Mouse (Mus musculus): ENCODE results near the gene D630003M21Rik.

D630003M21Rik gene

DNA sequence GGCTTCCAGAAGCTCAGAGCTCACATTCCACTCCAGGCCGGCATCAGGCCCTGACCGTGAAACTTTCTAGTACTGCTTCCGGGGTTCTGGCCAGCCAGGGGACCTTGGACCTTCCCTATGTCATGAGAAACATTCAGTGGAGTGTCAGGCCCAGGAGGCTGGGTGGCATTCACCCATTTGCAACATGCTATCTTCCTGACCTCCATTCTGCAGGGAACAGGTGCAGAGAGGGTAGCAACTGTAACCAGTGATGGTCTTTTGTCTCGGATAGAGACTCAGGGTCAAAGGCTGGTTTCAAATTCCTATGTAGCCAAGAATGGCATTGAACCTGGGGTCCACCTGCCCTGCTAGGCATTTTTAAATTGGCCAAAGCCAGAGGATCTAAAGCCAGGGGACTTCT lies 25.3 kb downstream of the D630003M21Rik start:
- in situ Hi-C loops (cut with MboI; ENCODE audit: low sequenced_read_pairs): loop anchor here (10.0 to 25.0 kb wide), 2 partner anchors 131 to 591 kb away; no protein-coding TSS in a partner anchor

DNA sequence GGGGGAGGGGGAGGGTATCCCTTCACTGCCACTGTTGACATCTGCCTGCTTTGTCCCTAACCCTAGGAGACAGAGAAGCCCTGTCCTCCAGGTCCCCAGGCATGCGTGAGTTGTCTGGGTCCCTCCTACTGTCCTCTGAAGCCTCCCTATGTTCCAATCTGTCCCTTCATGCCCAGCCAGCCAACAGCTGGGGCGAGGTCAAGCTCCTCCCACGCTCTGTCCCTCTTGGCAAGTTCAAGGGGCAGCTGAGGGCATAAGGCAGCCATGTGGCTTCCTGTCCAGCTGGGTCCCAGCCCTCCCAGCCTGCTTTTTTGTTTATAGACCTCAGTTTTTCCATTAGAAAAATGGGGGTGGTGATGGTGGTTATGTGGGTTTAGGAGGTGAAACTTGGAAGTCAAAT lies 29.7 kb downstream of the D630003M21Rik start:
- in situ Hi-C loops (cut with MboI; ENCODE audit: low sequenced_read_pairs): no loop called here

DNA sequence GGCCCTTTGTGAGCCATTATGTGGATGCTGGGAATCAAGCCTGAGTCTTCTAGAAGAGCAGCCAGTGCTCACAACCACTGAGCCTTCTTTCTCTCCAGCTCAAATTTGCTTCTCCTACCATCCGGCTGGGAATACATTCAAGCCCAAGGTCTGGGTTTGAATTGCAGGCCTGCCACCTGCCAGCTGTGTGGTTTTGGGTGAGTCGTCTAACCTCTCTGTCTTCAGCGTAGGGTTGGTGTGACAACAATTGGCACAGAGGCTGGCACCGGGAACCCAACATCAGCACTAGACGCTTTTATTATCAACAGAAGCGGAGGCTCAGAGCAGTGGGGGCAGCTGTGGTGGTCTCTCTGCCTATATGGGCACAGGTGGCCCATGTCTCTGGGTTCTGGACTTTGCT lies 30.2 kb downstream of the D630003M21Rik start:
- in situ Hi-C loops (cut with MboI; ENCODE audit: low sequenced_read_pairs): no loop called here

DNA sequence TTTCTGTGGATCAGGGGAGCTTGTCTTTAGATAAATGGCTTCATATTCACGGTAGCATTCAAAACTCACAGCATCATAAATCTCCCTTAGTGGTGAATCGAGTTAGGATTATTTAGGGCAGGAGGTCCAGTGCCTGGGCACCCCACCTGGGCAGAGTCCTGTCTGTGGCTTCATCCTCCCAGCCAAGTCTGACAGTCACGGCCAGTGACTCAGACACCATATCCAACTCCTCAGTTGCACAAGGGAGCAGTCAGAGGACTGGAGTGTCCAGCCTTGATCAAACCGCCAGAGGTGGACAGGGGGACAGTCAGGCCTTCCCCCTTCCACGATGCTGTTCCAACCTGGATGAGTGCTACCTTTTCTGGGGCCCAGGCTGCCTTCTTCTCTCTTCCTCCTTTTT lies 31.1 kb downstream of the D630003M21Rik start:
- in situ Hi-C loops (cut with MboI; ENCODE audit: low sequenced_read_pairs): no loop called here

DNA sequence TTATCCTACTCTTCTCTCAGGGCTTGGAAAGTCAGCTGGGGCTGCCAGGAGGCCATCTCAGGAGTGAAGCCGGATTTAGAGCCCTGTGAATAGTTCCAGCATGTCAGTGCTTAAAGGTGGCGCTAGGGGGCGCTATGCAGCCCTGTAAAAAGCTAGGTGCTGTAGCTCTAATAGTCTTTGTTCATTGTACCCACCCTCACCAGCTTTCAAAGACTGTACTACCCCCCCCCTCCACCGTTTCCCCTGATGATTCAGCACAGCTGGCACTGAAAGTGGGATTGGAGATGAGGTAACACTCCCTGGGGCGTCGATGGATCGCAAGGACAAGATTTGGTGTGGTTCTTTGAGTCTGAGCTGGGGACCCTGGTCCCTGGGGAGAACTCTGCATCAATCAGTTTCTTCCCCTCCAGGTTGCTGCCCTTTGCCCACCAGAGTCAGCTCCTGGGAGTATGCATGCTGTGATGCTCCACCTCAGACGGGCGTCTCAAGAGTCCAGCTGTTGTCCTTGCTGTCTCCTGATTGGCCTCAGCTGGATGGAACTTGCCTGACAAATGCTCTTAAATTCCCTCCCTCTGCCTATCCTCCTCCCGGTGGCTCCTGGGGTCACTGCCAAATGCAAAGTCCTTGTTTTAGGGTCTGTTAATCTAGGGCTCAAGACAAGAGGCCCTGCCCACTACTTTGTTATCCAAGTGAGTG lies 33.9 kb downstream of the D630003M21Rik start:
- in situ Hi-C loops (cut with MboI; ENCODE audit: low sequenced_read_pairs): no loop called here

DNA sequence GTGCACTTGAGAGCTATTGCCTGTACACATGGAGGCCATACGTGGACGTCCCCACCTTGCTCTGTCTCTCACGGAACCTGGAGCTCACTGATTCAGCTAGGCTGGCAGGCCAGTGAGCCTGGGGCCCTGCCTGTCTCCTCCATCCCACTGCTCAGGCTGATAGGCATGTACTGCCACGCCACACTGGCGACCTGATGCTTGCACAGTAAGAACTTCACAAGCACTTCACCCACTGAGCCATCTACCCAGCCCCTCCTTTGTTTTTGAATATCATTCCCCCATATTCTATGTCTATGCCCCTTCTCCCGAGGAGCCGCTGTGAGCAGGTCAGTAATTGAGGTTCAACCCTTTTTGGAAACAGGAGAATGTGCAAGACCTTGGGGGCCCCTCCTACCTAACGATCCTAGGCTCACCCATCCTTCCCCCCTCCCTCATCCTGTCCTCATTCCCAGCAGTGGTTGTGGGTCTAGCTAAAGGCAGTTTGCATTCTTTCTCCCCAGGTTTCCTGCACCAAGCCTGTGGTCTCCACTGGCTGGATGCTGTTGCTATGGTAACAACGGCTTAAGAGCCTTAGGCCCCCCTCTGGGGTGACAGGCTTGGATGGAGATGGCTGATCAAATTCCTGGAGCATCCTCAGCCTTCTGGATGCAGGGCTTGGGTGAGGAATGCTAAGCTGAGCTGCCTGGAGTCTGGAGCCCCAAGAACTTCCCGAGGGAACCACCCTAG lies 35.2 kb downstream of the D630003M21Rik start:
- in situ Hi-C loops (cut with MboI; ENCODE audit: low sequenced_read_pairs): no loop called here

DNA sequence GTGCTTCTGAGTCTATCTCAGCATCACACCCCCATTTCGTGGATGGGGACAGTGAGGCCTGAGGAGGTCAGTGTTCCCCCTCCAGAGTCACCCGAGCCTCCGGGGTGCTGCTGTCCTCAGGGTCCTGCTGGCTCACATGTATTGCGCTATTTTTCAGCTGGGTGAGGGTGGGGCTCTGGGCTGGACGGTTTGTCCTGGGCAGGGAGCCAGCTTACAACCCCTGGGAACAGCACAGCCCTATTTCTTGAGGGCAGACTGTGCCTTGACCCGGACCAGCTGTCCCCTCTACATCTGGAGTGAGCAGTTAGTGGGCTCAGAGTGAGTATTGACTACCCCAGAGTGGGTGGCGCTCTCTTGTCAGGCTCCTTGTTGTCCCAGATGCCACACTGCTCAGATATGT lies 37.9 kb downstream of the D630003M21Rik start:
- in situ Hi-C loops (cut with MboI; ENCODE audit: low sequenced_read_pairs): no loop called here

DNA sequence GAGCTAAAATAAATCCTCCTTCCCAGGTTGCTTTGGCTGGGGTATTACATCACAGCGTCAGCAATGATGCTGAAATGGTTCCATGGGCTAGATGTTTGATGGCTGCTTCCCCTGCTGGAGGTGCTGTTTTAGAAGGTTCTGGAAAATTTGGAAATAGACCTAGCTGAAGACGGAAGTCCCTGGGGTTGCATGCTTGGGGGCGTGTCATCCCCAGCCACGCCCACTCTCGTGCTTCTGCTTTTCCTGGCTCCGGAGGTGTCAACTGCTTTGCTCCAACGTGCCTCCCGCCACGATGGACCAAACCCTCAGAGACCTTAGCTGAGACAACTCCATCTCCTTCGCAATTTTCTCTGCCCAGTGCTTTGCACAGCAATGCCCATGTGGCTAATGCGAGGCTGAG lies 39.6 kb downstream of the D630003M21Rik start:
- in situ Hi-C loops (cut with MboI; ENCODE audit: low sequenced_read_pairs): no loop called here

DNA sequence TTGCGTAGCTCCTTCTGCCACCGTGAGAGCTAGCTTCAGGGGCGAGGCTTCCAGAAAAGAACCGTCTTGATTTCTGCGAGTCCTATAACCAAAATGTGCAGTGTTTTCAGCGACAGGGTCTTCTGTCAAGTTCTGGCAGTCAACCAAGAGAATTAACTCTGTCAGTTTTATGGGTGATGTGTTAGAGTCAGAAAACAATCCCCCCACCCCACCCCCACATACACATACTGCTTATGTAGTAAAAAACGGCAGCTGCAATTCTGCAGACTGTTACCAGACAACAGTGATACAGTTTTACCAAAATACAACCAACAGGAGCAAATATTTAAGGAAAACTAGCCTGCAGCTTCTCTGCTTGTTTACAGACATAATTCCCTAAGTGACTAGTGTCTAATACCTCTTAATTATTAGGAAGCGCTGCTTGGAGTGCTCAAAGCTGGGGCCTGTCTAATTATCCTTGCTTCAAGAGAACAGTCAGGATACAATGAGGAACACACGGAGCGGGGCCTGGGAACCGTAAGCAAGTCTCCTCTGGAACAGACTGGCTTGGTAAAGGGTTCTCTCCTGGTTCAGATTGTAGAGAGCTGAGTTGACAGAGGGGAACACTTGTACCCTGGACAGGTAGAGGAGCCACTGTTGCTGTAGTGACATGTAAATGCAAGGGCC lies 42.7 kb downstream of the D630003M21Rik start:
- in situ Hi-C loops (cut with MboI; ENCODE audit: low sequenced_read_pairs): no loop called here

DNA sequence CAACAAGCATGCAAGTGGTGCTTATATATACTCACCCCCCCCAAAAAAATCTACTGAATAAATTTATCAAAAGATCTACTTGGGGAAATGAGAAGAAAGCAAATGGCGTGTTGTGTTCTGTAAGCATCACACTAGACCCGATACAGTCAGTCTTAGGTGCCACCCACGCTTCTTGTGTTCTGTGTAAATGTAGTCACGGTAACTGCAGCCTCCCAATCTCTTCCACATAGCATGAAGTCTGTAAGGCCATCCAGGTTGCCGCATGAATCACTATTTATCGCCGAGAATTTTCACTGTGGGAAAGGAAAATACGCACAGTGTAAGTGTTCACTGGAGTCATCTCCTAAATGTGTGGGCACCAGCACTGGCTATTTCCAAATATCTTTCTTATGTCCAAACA lies 45.8 kb downstream of the D630003M21Rik start:
- in situ Hi-C loops (cut with MboI; ENCODE audit: low sequenced_read_pairs): no loop called here

DNA sequence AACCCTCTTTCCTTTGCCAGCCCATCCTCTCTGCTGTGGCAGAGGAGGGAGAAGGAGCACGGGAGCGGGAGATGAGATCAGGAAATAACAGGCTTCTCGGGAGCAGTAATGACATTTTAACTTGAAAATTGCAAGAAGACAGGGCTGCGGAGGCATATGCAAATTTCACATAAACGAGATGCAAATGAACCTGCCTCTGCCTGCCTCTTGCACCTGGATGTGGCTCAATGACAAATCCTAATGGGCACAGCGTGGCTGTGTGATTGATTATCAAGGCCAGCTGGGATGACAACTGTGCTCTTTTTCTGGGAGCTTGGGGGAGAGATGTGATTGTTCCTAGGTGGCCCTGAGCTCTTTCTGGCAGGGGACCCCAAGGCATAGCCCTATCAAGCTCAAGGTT lies 47.1 kb downstream of the D630003M21Rik start:
- in situ Hi-C loops (cut with MboI; ENCODE audit: low sequenced_read_pairs): no loop called here

DNA sequence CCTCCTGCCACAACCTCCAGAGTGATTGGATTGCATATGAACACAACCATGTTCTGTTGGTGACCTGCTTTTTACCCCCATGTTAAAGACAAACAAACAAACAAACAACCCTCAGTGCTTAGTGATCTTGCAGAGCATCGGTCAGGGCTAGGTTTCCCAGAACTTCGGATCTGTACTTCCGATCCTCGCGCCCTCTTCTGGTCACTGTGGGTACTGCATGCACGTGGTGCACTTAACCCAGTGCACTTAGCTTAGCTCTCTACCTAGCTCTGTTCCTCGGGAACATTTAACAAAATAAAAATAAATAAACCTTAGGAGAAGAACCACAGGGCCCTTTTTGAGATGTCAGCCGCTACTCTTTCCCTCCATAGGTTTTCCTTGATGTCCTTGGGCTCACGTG lies 48.2 kb downstream of the D630003M21Rik start:
- in situ Hi-C loops (cut with MboI; ENCODE audit: low sequenced_read_pairs): no loop called here

DNA sequence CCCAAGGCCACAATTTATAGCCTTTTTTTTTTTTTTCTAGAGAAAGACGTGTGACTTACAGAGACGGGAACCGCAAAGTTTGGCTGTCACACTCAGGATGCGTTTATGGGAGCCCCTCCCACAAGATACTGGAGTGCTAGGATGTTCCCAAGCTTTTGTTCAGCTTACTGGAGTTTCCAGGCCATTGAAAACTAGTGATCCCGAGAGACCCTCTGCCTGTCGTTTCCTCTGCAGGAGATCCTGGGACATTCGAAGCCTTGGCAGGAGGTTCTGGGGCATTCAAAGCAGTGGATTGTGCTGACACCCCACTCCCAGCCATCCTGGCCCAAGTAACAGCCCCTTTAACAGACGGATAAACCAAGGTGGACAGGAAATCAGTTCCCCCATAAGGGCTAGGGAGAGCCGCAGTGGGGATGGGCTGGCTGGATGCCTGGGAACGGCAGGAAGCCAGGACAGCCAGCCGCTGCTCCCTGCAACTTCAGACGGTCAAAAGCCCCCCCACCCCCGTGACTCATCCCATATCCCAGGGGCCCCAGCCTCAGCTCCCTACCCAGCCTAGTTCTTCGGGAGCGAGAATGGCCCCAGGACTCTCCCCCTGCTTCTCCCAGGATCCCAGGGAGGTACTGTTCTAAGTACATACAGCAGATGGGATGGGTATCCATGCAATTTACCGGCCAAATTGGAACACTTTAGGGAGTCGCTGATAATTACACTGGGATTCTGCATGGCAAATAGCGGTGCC lies 49.5 kb downstream of the D630003M21Rik start:
- in situ Hi-C loops (cut with MboI; ENCODE audit: low sequenced_read_pairs): no loop called here

DNA sequence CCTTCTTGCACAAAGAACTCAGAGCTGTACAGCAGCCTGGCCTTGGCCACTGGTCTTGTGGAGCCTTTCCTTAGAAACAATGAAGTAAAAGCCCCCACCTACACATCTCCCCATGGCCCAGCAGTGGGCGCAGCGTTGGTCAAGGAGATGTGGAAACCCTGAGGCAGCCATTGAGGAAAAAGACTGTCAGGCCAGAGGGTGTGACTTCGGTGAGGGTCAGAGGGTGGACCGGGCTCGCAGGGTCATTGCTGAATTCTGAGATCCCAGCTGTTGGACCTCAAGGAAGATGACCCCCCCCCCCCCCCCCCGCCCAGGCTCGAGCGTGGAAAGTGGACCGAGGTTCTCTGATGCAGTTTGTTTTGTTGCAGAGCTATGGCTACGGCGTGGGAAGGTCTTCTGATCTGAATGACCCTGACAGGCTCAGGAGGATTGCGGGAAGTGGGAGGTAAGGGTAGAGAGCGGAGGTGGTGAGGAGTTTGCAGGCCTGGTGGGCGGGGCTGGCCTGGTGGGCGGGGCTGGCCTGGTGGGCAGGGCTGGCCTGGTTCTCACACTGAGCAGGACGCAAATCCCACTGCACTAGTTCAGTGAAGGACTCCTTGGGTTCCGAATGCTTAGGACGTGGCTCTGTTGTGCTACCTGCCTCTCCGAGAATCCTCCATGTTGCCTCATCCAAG lies 50.2 kb downstream of the D630003M21Rik start:
- in situ Hi-C loops (cut with MboI; ENCODE audit: low sequenced_read_pairs): no loop called here

DNA sequence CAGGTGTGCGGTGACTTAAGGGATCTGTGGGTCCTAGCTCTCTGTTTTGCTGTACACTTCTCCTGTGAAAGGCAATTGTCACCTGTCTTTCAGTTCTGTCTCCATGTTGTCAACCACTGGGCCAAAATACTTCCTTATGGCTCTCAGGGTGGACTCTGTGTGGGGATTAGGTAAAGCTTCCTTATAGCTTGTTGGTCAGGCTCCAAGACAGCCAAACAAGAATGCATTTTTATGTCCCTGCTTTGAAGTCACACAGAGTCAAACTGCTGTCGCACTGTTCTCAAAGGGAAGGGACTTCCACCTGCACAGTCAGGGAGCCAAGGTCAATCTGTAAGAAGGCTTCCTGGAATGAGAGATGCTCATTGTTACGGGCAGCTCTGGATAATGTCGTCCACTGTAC lies 50.9 kb downstream of the D630003M21Rik start:
- in situ Hi-C loops (cut with MboI; ENCODE audit: low sequenced_read_pairs): no loop called here

DNA sequence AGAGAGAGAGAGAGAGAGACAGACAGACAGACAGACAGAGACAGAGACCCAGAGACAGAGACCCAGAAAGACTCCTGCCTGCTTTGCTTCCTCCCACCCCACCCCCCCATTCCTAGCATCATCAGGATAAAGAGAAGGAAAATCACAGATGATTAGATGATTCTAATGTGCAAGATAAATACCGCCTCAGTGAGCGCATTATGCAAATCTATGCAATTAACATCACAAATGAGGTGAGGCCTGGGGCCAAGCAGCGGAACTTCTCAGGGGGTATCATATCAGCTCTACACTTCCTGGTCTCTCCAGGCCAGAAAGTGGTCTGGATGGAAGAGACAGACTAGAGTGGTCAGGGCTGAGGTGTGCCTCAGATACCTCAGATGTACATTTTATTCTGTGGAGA lies 51.4 kb downstream of the D630003M21Rik start:
- in situ Hi-C loops (cut with MboI; ENCODE audit: low sequenced_read_pairs): no loop called here

DNA sequence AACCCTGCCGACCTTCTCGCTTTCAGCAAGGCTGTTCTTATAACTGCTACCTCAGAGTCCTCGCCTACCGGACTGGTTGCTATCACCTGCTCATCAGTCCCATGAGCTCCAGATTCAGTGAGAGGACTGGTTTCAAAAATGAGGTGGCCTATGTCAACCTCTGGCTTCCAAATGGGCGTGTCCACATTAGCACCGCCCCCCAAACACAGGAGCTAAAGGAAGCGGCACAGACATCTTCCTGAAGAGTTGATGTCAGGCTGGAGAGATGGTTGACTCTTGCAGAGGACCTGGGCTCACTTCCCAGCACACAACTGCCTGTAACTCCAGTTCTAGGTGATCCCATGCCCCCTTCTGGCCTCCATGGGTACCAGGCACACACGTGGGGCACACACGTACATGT lies 52.3 kb downstream of the D630003M21Rik start:
- in situ Hi-C loops (cut with MboI; ENCODE audit: low sequenced_read_pairs): no loop called here

DNA sequence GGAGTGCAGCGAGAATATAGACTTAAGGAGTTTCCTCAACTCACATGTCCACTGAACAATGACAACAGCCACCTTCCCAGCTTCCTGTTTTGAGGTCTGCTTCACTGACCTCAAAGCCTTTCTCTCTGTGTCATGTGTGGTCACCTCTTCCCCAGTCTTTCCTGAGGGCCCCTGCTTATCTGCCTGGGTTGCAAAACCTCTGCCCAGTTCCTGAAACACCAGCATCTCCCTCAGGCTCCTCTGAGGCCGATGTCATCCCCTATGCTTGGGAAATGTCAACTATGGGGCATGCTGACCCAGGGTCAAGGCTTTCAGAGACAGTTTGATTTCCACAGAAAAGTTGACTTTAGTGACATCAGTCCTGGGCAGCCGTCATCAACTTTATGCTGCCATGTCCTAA lies 53.6 kb downstream of the D630003M21Rik start:
- in situ Hi-C loops (cut with MboI; ENCODE audit: low sequenced_read_pairs): no loop called here

DNA sequence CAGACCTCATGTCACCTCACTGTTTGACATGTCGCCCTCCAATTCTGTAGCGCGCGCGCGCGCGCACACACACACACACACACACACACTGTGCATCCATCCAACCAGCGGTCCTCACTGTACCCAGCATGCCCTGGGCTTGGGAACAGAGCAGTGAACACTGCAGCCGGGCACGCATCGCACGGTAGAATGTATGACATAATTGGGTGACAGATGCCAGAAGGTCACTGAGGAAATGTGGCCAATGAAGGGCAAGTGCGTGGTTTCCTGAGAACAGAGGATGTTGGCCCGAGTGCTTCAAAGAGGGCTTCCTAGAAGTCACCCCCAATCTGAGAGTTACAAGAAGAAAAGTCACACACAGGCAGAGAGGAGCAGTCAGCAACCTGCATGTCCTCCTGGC lies 54.1 kb downstream of the D630003M21Rik start:
- in situ Hi-C loops (cut with MboI; ENCODE audit: low sequenced_read_pairs): no loop called here

DNA sequence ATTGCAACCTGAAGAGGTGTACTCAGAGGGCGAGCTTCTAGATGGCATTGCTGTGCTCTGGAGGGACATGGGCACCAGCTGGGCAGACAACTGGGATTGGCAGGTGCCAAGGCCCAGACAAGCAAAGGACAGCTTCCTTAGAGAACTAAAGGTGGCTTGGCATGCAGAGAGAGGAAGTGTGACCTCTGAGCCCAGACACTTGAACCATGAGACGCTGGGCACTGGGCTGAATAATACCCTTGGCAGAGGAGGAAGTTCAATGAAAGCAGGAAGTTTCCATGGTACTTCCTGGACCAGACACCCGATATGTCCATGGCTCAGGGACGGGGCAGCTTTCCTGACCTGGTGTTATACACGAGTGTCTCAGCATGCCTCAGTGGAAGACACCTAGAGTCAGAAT lies 54.6 kb downstream of the D630003M21Rik start:
- in situ Hi-C loops (cut with MboI; ENCODE audit: low sequenced_read_pairs): no loop called here

DNA sequence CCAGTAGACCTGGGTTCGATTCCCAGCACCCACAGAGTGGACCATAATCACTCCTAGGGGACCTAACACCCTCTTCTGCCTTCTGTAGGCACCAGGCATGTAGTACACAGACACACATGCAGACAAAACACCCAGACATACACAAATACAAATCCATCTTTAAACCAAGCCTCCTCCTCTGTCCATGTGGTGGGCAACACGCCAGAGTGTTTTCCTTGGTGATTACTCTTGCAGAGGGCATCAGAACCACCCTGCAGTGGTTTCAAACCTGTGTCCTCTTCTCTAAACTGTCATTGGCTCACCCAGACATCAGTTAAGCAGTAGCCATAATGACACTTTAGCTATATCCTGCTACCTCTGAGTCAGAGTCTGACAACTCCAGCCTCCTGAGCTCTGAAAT lies 58.6 kb downstream of the D630003M21Rik start:
- in situ Hi-C loops (cut with MboI; ENCODE audit: low sequenced_read_pairs): no loop called here
